Mouse (Mus musculus) heart, postnatal 0 days (tissue): Measurements from ENCODE around the gene Gars.

ENCODE experiments used
- CTCF ChIP-seq: IDR thresholded peaks from 2 replicates; pipeline ENCODE4 v1.5.1; 2016; ENCODE audit warnings: antibody characterized with exemption, control low read depth, low read depth
- EP300 ChIP-seq: IDR thresholded peaks from 2 replicates; pipeline ENCODE4 v1.6.1; 2016; ENCODE audit warnings: antibody characterized with exemption, low read depth

- no peak for TF ChIP-seq CTCF
- TF ChIP-seq EP300, result no peak
Observed at GRCm38 (mm10) chr6:55010330-55011091, 27.3 kb upstream of the Gars start.
